Mouse (Mus musculus) hindbrain, embryonic 16.5 days (tissue): ENCODE data around the gene Pla2g4b. TPM values are rescaled to one million over a fixed set of nuclear protein-coding genes. Genes with fewer than 3 reads are reported as not detected.

ENCODE experiments used
- ATAC-seq: fragments of 200-750 bp; cut with Nextera tagmentation; 2 replicates; pipeline ENCODE4 v1.8.0; 2017; ENCODE audit warnings: moderate TSS enrichment, moderate library complexity
- H3K27ac ChIP-seq: fragments of 300-500 bp; sonication (generic); 2 replicates; pipeline ENCODE4 v1.5.1; 2014; ENCODE audit warnings: low read depth, mild to moderate bottlenecking, control low read depth, low read length, moderate library complexity
- H3K27me3 ChIP-seq: fragments of 300-500 bp; sonication (generic); replicated peaks from 2 replicates; pipeline ENCODE4 v1.6.1; 2014; ENCODE audit warnings: low read length; ENCODE audit not compliant: control insufficient read depth, insufficient read depth
- H3K36me3 ChIP-seq: fragments of 300-500 bp; sonication (generic); 2 replicates; pipeline ENCODE4 v1.6.1; 2014; ENCODE audit warnings: mild to moderate bottlenecking, low read length, moderate library complexity, mixed read lengths; ENCODE audit not compliant: control insufficient read depth, insufficient read depth
- H3K4me1 ChIP-seq: fragments of 300-500 bp; sonication (generic); 2 replicates; pipeline ENCODE4 v1.6.1; 2014; ENCODE audit warnings: low read depth, low read length; ENCODE audit not compliant: control insufficient read depth, insufficient read depth
- H3K4me2 ChIP-seq: fragments of 300-500 bp; sonication (generic); 2 replicates; pipeline ENCODE4 v1.6.1; 2014; ENCODE audit warnings: mild to moderate bottlenecking, low read length, control low read depth, moderate library complexity
- H3K4me3 ChIP-seq: fragments of 300-500 bp; sonication (generic); 2 replicates; pipeline ENCODE4 v1.5.1; 2014; ENCODE audit warnings: mild to moderate bottlenecking, low read length, control low read depth, moderate library complexity
- H3K9ac ChIP-seq: fragments of 300-500 bp; sonication (generic); 2 replicates; pipeline ENCODE4 v1.6.1; 2014; ENCODE audit warnings: low read depth, mild to moderate bottlenecking, control low read depth, low read length, moderate library complexity
- H3K9me3 ChIP-seq: fragments of 300-500 bp; sonication (generic); 2 replicates; pipeline ENCODE4 v1.6.1; 2014; ENCODE audit warnings: mild to moderate bottlenecking, low read length, moderate library complexity; ENCODE audit not compliant: control insufficient read depth
- WGBS: fragments of 180-500 bp; shearing (Covaris S2); extraction: QIAGEN DNeasy Blood & Tissue Kit; methylation state at CpG from one replicate; pipeline ENCODE4 v1.1.7; 2014; 5-methylcytosine and 5-hydroxymethylcytosine counted together
- polyA plus RNA-seq: library from polyadenylated mRNA; unstranded; fragments of >200 nt; fragmentation: Nextera tagmentation; extraction: Ambion mirVana; gene quantifications from 2 replicates; pipeline ENCODE4 v1.2.1, GENCODE M21; 2015

Pla2g4b gene
- polyA plus RNA-seq, 1 experiment from 2014 or later = 1.9 TPM

GRCm38 (mm10) chr2:120030380-120030779 is 2.8 kb upstream of the Pla2g4b start:
- Histone ChIP-seq H3K27ac (no peak overlapping the region), H3K4me2 (no peak overlapping the region), H3K4me1 (peaks cover 12% of the 10 kb centered on the region), H3K27me3 (no peaks in the 10 kb centered on the region), H3K36me3 (peaks cover 2% of the 10 kb centered on the region; the same call in 1 of the 2 replicates), H3K9ac (no peak overlapping the region), H3K9me3 (no peaks in the 10 kb centered on the region), H3K4me3 (no peak overlapping the region)
- no peak for ATAC-seq
- 93% methylated on average over 8 of the region's 8 CpGs for WGBS

- Histone ChIP-seq H3K4me3 (no peak overlapping the region), H3K9ac (no peak overlapping the region), H3K27ac (no peak overlapping the region), H3K27me3 (no peaks in the 10 kb centered on the region), H3K4me1 (peaks cover under 1% of the 10 kb centered on the region), H3K36me3 (peaks cover 16% of the 10 kb centered on the region), H3K9me3 (no peaks in the 10 kb centered on the region), H3K4me2 (no peak overlapping the region)
- no peak for ATAC-seq
- 71% methylated on average over 5 of the region's 5 CpGs for WGBS
These were observed 509 bp downstream of the Pla2g4b start for GRCm38 (mm10) chr2:120033726-120034125.

GRCm38 (mm10) chr2:120037744-120038143 is 4.5 kb downstream of the Pla2g4b start:
- H3K27ac ChIP-seq = no peak overlapping the region
- 91% methylated on average over 9 of the region's 9 CpGs for WGBS
- no peaks in the 10 kb centered on the region for H3K4me1 ChIP-seq
- no peaks in the 10 kb centered on the region for H3K27me3 ChIP-seq
- H3K4me3 ChIP-seq = no peak overlapping the region
- no peak for ATAC-seq
- H3K9ac ChIP-seq = no peak overlapping the region
- no peak overlapping the region for H3K4me2 ChIP-seq
- H3K9me3 ChIP-seq = no peaks in the 10 kb centered on the region
- H3K36me3 ChIP-seq = peaks cover 26% of the 10 kb centered on the region

GRCm38 (mm10) chr2:120040991-120041390 is 7.8 kb downstream of the Pla2g4b start:
- Histone ChIP-seq H3K4me1 (no peaks in the 10 kb centered on the region), H3K9ac (no peak overlapping the region), H3K4me3 (no peak overlapping the region), H3K9me3 (no peaks in the 10 kb centered on the region), H3K4me2 (no peak overlapping the region), H3K27ac (no peak overlapping the region), H3K27me3 (no peaks in the 10 kb centered on the region), H3K36me3 (peaks cover 19% of the 10 kb centered on the region)
- ATAC-seq = no peak
- 79% methylated on average over 5 of the region's 5 CpGs for WGBS

- Histone ChIP-seq H3K36me3 (peaks cover 9% of the 10 kb centered on the region; the same call in 1 of the 2 replicates), H3K4me1 (no peaks in the 10 kb centered on the region), H3K27me3 (no peaks in the 10 kb centered on the region), H3K9me3 (no peaks in the 10 kb centered on the region), H3K4me2 (no peak overlapping the region), H3K4me3 (no peak overlapping the region), H3K27ac (no peak overlapping the region), H3K9ac (no peak overlapping the region)
- WGBS = 61% methylated on average over 4 of the region's 4 CpGs
- ATAC-seq = no peak
These were observed 10.9 kb downstream of the Pla2g4b start for GRCm38 (mm10) chr2:120044101-120044603.

- H3K27ac ChIP-seq = no peak overlapping the region
- WGBS = 80% methylated on average over 3 of the region's 3 CpGs
- ATAC-seq = no peak
- peaks cover 9% of the 10 kb centered on the region; the same call in 1 of the 2 replicates for H3K36me3 ChIP-seq
- no peak overlapping the region for H3K9ac ChIP-seq
- no peak overlapping the region for H3K4me2 ChIP-seq
- H3K9me3 ChIP-seq = no peaks in the 10 kb centered on the region
- no peak overlapping the region for H3K4me3 ChIP-seq
- H3K4me1 ChIP-seq = no peaks in the 10 kb centered on the region
- H3K27me3 ChIP-seq = no peaks in the 10 kb centered on the region
These were observed 11.5 kb downstream of the Pla2g4b start for GRCm38 (mm10) chr2:120044676-120045075.

- Histone ChIP-seq H3K4me1 (no peaks in the 10 kb centered on the region), H3K4me3 (no peak overlapping the region), H3K9me3 (no peaks in the 10 kb centered on the region), H3K4me2 (no peak overlapping the region), H3K27ac (no peak overlapping the region), H3K27me3 (no peaks in the 10 kb centered on the region), H3K9ac (no peak overlapping the region), H3K36me3 (no peaks in the 10 kb centered on the region; the same call in 1 of the 2 replicates)
- ATAC-seq = no peak
- WGBS = 61% methylated on average over 14 of the region's 14 CpGs
These were observed 13.5 kb downstream of the Pla2g4b start for GRCm38 (mm10) chr2:120046486-120047310.

- 77% methylated on average over 9 of the region's 9 CpGs for WGBS
These were observed 15.0 kb downstream of the Pla2g4b start for GRCm38 (mm10) chr2:120048173-120048572.

GRCm38 (mm10) chr2:120049632-120050274 is 16.5 kb downstream of the Pla2g4b start:
- 61% methylated on average over 10 of the region's 10 CpGs for WGBS
- no peak overlapping the region for H3K4me2 ChIP-seq
- no peaks in the 10 kb centered on the region for H3K27me3 ChIP-seq
- H3K4me1 ChIP-seq = no peaks in the 10 kb centered on the region
- no peak overlapping the region for H3K4me3 ChIP-seq
- H3K9me3 ChIP-seq = no peaks in the 10 kb centered on the region
- H3K36me3 ChIP-seq = no peaks in the 10 kb centered on the region
- no peak overlapping the region for H3K27ac ChIP-seq
- no peak overlapping the region for H3K9ac ChIP-seq
- ATAC-seq = no peak

More at GRCm38 (mm10) chr2:120048173-120048572, 15.0 kb downstream of the Pla2g4b start:
- Histone ChIP-seq H3K36me3 (no peaks in the 10 kb centered on the region), H3K27me3 (no peaks in the 10 kb centered on the region), H3K27ac (no peak overlapping the region), H3K9ac (no peak overlapping the region), H3K4me3 (no peak overlapping the region), H3K4me2 (no peak overlapping the region), H3K4me1 (no peaks in the 10 kb centered on the region), H3K9me3 (no peaks in the 10 kb centered on the region)
- ATAC-seq = no peak
